Mouse (Mus musculus) splenic B cell, adult 2 months (primary cell): ENCODE data around the gene Capn9.
A peak's percentile ranks its signal among the peaks of the same experiment; 100 is the strongest.

ENCODE experiments used
- DNase-seq: peaks from one replicate; pipeline ENCODE4 v3.0.0-alpha.2; 2011; ENCODE audit warnings: low read depth, low spot score
- H3K27me3 ChIP-seq: 2 replicates; pipeline ENCODE4 v1.6.1; 2012; ENCODE audit warnings: mild to moderate bottlenecking, low read length, moderate library complexity, mixed read lengths; ENCODE audit not compliant: control insufficient read depth, poor library complexity, insufficient read depth, severe bottlenecking
- H3K36me3 ChIP-seq: 2 replicates; pipeline ENCODE4 v1.6.1; 2012; ENCODE audit warnings: mild to moderate bottlenecking, low read length, moderate library complexity, mixed read lengths; ENCODE audit not compliant: control insufficient read depth, poor library complexity, insufficient read depth, severe bottlenecking

The Capn9 gene

DNA sequence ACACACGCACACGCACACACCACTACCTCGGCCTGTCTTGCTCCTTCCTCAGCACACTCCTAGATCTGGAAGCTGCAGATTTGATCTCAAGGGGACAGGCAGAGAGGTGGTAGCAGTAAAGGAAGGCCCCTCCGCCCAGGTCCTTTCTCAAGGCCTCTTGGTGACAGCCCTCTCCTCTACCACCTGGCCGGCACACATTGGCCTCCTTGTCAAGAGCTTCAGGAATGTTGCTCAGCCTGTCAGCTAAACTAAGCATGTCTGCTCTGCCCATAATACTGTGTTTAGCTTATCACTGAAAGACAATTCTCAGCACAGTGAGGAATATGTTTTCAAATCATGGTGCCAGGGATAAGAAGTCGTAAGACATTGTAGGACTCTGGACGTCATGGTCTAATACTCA is 19.7 kb upstream of the Capn9 start:
- peaks cover 9% of the 10 kb centered on the region for H3K36me3 ChIP-seq
- no peak for DNase-seq
- no peaks in the 10 kb centered on the region for H3K27me3 ChIP-seq

DNA sequence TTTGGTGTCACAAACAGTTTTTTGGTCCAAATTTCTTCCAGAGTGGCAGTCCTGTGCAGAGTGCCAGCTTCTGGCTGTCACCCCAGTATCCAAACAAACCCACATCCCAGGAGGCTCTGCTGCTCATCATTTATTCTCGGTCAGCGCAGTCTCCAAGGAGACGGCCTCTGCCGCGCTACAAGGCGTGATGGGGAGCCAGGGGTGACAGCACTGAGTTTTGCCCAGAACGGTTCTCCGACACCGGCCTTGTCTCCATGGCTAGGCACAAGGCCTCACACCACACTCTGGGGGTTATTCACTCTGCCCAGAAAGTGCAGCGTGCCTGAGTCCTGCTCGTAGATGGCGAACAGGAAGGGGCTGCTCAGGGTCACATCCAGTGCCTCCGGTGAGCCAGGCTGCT is 19.3 kb upstream of the Capn9 start:
- peaks cover 7% of the 10 kb centered on the region for H3K36me3 ChIP-seq
- DNase-seq, result no peak
- H3K27me3 ChIP-seq, result no peaks in the 10 kb centered on the region

DNA sequence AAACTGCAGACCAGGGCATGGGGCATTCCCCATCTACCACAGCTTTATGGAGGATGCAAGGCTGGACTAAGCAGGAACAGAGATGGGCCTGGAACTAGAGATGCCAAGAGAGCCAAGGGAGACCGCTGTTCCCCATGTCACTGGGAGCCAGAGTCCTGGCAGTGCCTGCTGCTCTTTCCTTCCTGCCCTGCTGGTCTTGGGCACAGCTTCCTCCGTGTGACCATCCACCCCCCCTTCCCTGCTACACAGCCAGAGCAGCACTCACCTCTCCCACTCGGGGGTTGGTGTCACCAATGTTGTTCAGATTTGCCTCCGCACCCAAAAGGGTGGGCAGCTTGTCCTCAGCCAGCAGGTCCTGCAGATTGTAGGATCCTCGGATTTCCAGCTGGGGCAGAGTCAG is 18.4 kb upstream of the Capn9 start:
- H3K27me3 ChIP-seq, result no peaks in the 10 kb centered on the region
- no peaks in the 10 kb centered on the region; the same call in 1 of the 2 replicates for H3K36me3 ChIP-seq
- DNase-seq, result no peak

DNA sequence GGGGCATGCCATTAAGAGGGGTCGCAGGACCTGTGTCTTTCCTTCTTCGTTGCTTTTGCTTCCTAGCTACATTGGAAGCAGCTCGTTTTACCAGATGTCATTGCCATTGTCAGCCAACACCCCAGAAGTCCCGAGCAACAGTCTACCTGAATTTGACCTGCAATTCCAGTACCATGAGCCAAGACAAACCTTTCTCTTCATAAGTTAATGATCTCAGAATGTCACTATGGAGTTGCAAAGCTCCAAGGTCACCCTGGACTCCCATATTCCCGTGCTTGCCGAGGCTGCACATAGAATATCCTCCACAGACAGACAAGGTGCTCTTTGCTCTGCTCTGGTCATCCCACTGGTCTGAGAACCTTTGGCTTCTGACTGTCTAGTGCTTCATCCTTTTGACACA is 8.8 kb upstream of the Capn9 start:
- Histone ChIP-seq H3K27me3 (no peaks in the 10 kb centered on the region), H3K36me3 (no peaks in the 10 kb centered on the region)
- DNase-seq, result no peak

DNA sequence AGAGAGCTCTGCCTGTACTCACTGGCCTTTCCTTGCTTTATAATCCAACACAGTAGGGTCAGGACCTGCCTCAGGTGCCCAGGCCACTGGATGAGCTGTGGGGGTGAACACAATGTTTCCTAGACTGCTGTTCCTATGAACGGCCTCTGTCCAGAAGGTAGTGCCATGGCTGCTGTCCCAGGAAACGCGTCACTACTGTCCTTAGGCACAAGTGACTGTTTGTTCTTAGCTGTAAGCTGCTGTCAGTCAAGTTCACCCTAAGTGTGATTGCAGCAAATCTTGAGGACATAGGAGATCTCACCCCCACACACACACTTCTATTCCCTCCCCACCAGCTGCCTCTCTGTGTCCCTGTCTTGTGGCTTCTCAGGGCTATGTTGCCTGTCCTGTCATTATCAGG is 8.3 kb upstream of the Capn9 start:
- no peak for DNase-seq
- Histone ChIP-seq H3K27me3 (no peaks in the 10 kb centered on the region), H3K36me3 (no peaks in the 10 kb centered on the region)

DNA sequence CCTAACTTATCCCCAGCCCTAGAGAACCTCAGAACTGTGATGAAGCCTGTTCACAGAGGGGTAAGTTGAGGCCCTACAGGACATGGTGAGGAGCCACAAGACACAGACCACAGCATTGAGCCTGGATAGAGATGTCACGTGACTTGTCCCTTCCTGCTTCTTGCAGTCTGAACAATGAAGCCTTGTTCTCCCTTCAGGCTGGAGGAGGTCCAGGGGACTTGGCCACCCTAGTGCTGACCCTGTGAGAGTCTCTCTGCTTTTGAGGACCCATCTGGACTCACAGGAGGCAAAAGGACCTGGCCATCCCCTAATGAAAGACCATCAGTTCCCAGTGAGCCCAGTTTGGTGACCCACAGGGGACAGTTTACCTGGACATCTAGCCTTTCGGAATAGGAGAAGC is 6.8 kb upstream of the Capn9 start:
- Histone ChIP-seq H3K36me3 (no peaks in the 10 kb centered on the region), H3K27me3 (no peaks in the 10 kb centered on the region)
- no peak for DNase-seq

DNA sequence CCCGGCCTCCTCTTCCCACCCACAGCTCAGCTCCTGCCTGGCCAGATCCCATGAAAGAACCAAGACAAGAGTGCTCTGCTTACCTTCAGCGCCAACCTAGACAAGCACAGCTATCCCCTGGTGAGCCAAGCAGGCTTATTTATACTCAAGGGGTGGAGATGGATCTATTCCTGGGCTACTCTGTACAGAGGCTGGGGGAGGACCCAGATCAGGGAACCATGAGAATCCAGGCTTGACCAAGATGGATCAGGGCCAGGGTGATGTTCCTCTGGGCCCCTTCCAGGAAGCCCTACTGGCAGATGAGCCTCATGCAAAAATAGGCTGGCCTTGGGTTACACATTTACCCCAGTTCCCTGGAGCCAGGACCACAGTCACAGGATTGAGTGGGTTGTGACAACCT is 6.3 kb upstream of the Capn9 start, which contains the start of gene Agt:
Gene Agt, minus strand, starts transcription at position 114 of the 400 bp plus-strand sequence.
- no peak for DNase-seq
- Histone ChIP-seq H3K27me3 (no peaks in the 10 kb centered on the region), H3K36me3 (no peaks in the 10 kb centered on the region)

DNA sequence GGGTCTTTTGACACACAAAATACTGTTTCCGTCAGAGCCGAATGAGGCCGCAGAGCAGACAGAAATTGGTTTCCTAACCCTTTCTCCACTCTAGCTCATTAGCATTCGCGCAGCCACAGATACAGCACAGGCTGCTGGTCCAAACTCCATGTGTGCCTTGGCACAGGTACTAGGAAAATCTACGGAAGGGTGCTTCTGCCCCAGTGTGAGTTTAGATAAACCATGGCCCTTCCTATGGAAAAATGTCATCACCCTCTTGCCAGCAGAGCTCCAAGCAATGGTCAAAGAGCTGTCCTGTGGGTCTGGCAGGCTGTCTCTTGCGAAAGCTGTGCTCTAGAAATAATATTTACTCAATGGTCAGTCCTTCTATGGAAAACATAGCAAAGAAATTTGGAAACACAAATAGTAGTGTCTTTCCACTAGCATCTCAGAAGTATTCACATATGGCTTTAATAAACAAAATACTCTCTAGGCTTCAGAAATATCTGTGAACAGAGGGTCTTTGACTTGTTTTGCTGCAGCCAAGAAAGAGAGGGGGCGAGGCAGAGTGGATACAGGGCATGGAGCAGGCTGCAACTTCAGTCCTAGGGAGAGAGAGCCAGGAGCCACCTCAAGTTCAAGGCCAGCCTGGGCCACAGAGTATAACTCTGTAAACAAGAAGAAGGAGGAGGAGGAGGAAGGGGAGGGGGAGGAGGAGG is 4.0 kb upstream of the Capn9 start:
- DNase-seq, result no peak
- Histone ChIP-seq H3K36me3 (no peaks in the 10 kb centered on the region), H3K27me3 (no peaks in the 10 kb centered on the region)

DNA sequence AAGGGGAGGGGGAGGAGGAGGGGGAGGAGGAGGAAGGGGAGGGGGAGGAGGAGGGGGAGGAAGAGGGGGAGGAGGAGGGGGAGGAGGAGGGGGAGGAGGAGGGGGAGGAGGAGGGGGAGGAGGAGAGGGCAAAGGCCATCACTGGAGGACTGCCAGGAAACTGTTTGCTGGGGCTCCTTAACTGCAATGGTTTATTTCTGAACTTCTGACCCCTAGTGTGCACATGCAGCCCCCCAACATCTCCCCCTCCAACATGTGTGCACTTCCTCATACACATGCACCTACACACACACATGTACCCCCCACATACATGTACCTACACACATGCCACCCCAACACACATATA is 3.5 kb upstream of the Capn9 start:
- H3K36me3 ChIP-seq, result no peaks in the 10 kb centered on the region
- no peak for DNase-seq
- no peaks in the 10 kb centered on the region for H3K27me3 ChIP-seq

DNA sequence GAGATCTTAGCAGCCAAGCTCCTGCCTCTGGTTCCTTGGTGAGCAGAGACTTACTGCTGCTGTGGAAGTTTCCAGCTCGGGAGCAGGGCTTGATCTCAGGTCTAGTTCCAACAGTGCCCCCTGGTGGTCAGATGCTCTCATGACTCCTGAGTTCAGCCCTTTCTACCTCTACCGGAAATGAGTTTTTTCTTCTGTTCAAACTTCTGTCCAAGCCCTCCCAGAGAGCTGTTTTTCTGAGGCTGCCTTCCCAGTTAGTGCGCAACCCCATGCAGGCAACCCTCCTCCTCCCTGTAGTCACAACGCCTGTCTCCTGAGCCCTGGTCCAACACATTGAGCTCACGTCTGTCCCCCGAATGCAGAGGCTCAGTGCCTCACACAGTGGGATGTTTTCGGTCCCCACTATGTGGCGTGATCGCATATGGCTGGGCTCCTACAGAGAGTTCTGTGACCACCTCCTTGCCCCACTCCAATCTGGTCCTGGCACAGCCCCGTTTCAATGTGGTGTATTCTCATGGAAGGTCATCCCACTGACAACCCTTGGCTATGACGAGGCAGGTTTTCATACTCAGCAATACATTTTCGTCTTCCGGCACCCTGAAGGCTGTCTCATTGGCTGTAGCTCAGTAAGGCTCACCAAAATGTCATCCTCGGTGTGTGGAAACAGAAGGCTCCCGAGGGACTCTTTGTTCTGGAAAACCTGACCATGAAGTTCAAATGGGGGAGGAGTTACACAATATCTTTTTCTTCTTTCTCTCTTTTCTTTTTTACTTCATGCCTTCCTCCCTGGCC is 2.2 kb upstream of the Capn9 start:
- Histone ChIP-seq H3K27me3 (no peaks in the 10 kb centered on the region), H3K36me3 (no peaks in the 10 kb centered on the region)
- peak; percentile 82 for DNase-seq

DNA sequence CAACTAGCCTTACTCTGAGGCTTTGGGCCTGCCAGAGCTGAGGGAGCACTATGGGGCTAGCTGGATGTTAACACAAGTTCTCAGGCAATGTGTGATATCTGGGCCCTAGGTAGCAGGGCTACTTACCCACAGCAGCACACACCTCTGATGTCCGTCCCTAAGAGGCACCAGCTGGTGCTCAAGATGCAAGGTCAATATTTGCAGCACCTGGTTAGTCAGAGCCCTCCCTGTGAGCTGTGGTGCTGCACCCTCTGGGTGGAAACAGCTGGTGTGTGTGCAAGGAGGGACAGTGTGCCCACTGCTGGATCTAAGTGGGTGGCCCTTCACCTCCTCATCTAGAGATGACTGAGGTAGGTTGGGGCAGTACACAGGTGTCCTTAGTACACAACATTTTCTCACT is 840 bp downstream of the Capn9 start:
- H3K27me3 ChIP-seq, result no peaks in the 10 kb centered on the region
- no peak for DNase-seq

DNA sequence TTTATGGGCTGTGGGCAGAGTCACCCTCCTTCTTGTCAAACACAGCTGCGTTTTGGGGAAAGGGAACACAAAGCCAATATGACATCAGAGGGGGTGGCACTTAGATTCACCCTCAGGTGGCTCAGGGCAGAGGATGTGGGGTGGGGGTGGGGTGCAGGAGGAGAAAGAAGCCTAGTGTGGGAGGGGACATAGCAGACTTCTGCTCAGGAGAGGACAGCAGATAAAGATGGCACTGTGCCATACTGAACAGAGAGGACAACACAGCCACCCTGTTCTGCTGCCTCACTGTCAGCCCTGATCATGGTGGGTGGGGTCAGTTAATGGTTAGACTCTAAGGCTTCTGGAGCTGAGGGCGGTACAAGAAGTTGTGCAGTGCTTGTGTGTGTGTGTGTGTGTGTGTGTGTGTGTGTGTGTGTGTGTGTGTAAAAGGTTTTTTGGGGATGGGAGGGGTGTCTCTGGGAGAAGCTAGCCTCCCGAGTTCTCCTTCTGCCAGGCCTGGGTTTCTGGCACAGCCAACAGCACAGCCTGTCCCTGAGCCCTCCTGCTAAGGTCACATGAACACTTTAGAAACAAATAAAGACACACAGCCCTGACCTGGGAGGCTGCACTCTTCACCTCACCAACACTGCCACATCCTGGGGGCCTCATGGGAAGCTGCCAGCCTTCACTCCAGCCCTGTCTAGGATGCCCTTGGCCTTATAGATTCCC is 10.0 kb downstream of the Capn9 start:
- Histone ChIP-seq H3K27me3 (no peaks in the 10 kb centered on the region), H3K36me3 (no peaks in the 10 kb centered on the region)
- no peak for DNase-seq

More for the DNA sequence above, 840 bp downstream of the Capn9 start:
- no peaks in the 10 kb centered on the region for H3K36me3 ChIP-seq

DNA sequence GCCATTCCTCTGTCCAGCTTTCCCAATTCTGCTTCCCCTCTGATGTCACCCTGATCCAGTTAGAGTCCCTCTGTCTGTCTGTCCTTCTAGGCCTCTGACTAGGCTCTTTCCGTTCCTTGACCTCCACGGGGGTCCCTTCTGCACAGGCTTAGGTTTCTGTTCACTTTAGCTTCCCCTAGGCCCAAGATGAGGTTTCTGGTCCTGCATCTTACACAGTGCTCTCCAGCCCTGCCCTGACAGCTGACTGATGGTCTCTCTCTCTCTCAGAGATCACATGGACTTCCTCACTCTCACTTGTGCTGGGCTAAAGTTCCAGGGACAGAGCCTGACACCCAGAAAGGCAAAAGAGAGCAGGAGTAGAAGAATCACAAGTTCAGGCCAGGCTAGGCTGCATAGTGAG is 10.6 kb downstream of the Capn9 start:
- H3K27me3 ChIP-seq, result no peaks in the 10 kb centered on the region
- DNase-seq, result no peak
- H3K36me3 ChIP-seq, result no peaks in the 10 kb centered on the region

DNA sequence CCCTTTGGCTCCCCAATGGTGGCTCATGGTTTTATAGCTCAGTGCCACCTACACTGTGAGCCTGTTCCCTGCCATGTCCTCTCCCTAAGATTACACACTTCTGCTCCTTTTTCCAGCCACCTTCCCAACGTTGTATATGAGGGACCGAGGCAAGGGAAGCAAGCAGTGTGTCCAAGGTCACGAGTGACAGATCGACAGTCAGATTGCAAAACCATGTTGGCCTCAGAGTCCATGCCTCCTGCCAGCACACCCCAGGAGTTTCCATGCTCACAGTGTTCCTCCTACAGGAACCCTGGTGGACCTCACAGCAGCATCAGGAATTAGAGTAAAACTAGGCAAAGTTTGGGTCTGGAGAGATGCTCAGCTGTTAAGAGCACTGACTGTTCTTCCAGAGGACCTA is 13.5 kb downstream of the Capn9 start:
- Histone ChIP-seq H3K36me3 (no peaks in the 10 kb centered on the region), H3K27me3 (no peaks in the 10 kb centered on the region)
- no peak for DNase-seq

DNA sequence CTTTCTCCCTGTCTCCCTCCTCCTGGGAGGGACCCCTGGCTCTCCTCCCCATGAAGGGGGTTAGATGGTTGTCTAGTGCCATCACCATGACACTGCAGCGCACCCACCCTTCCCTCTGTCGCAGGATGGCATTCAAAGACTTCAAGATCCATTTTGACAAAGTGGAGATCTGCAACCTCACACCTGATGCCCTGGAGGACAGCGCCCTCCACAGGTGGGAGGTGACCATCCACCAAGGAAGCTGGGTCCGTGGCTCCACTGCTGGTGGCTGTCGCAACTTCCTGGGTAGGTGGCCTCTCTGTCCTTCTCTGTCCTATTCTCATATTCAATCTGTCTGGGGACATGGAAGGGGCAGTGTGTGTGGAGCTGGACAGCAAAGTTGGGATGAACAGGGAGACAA is 28.2 kb downstream of the Capn9 start:
- Histone ChIP-seq H3K27me3 (no peaks in the 10 kb centered on the region), H3K36me3 (no peaks in the 10 kb centered on the region)
- DNase-seq, result no peak
